Mouse (Mus musculus) layer of hippocampus, adult 18-20 months (tissue): Measurements from ENCODE around the gene Ifnar2. TPM values are rescaled to one million over a fixed set of nuclear protein-coding genes. Genes with fewer than 3 reads are reported as not detected.

Experiments
- DNase-seq, 2 experiments: peaks; one replicate each; pipeline ENCODE4 v3.0.0; 2022; ENCODE audit warnings: low spot score in 2 of 2
- long read RNA-seq: library from polyadenylated mRNA; stranded (forward); transcript quantifications from one replicate; pipeline ENCODE4 v2.0.0, GENCODE M21; 2021
- total RNA-seq, 2 experiments: library from RNA; stranded (reverse); gene quantifications; 2 replicates each; pipeline ENCODE4 v1.2.3; 2021

Ifnar2 gene
- 10 to 100 TPM; 22.8 to 25.9 TPM for total RNA-seq
- long read RNA-seq, transcript Ifnar2-202 (8 exons, 2,580 nt) = major isoform, 5 of 15 reads
- long read RNA-seq, transcript Ifnar2-201 (9 exons, 3,047 nt) = major isoform, 5 of 15 reads
- long read RNA-seq, partial matches to known transcripts = 1 of 15 reads
- long read RNA-seq, other reads (novel, unspliced or antisense) = 0 of 15 reads

DNA sequence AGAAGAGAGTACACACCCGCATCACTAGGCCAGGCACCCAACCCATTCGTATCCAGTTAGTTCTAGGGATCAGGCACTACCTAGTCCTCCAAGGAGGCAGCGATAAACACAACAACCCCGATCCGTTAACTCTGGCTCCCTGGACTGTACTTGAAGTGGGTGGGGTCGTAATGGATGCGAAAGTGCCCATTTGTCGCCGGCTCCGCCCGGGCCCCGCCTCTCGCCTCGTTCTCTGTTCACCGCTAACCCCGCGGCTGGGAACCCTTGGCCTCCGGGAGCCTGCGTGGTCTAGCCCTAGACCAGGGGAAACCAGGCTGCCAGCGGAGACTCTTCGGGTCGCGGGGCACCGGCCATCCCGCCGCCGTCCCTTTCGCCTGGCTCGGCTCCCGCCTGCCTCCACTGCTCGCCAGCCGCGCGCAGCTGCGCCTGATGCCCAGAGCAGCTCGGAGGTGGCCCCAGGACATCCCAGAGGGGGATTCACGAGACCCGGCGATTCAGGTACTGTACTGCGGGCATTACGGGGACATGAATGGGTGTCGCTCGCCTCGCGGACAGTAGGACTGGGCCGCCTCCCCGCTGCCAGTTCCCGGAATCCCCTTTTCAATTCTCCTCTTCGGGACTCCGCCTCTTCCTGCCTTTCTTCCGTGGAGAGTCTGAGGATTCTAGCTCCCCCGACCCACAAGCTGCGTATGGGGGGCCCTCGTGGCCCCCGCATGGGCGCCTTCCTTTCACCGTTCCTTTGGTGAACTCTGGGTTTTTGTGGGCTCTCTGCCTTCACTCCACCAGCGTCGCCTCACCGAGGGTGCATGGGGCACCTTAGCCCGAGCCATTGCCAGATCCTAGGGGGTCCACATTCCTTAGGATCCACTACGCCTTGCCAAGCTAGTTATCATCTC, at the start of gene Ifnar2:
Gene Ifnar2, plus strand, starts transcription at position 207 of the 896 bp plus-strand sequence.
- peak; percentile 67 to 79 for DNase-seq

DNA sequence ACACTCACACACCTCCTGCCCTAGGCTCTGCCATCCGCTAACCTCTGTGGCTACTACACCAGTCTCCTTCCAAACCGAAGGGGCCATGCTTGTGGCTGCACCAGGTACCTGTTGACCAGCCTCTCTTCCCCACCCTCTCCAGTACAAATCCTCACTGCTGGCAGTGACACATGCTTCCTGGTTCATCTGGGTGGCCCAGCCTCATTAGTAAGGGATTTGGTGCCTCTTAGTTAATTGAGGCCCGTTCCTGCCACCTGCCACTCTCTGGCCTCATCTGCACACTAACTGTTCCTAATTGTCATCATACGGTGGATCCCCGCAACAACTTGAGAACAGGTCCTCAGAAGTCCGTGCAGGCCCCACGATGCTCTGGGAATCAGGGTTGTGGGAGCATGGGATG, 45.0 kb upstream of the Ifnar2 start:
- no peak for DNase-seq

DNA sequence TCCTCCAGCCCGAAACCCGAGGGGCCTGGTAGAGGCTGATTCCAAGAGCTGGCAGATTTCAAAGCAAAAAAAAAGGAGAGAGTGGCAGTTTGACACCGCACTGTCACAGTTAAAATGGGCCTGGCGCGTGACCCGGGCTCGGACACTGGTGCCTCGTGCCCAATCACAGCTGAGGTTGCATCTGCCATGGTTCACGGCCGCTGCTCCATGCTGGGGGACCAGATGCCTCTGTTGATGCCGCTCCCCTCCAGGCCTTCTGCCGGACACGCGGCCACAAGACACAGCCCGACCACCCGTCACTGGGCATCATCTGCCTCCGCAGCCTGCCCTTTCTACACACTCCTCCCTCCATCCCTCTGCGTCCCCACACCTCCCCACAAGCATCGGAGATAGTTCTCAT, 43.7 kb upstream of the Ifnar2 start:
- DNase-seq = no peak

DNA sequence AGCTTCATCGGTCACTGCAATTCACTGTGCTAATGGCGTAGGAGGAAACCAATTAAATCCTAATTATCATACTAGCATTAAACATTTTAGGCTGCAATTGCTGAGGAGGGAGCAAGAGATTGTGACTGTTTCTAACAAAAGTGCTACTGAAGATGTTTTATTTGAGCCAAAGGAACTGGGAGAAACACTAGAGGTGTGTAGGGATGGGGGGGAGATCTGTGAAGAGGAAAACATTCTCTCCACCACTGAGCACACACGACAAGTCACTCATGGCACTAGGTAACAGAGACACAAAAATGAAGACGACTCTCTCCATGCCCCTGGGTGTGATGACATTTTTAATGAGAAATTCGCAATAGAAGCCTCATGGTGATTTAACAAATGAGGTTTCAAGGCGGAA, 42.1 kb upstream of the Ifnar2 start:
- no peak for DNase-seq

DNA sequence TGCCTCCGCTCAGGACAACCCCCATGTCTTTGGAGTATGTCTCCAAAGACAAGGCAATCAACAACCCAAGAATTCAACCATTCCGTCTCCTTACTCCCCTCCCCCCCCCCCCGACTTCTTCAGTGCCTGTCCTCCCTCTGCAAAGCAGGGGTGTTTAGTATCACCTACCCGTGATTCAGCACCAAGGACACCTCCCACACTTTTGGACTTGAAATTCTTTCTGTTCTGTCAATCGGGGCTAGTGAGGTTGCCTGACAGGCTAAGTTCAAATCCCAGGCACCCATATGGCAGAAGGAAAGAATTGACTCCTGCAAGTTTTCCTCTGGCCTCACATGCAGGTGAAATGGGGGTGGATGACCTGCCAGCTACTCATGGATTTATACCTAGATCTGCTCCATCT, 41.4 kb upstream of the Ifnar2 start:
- DNase-seq = no peak

DNA sequence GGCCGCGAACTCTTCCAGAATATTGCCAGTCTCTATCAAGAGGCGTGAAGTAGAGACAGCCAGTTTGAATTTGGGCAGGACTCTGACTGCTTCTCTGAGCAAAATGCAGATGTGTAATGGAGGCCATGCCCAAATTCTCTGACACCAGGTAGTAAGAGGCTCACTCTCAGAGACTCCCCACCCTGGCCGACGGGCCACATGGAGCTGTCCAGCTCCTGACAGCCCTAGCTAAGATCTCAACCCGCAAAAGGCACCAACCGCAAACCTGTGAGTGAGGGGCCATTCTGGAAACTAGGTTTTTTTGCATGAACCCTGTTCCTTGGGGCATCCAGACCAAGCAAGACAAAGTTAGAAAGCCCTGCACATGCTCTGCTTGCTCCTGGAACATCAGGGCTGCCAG, 39.7 kb upstream of the Ifnar2 start:
- no peak for DNase-seq

DNA sequence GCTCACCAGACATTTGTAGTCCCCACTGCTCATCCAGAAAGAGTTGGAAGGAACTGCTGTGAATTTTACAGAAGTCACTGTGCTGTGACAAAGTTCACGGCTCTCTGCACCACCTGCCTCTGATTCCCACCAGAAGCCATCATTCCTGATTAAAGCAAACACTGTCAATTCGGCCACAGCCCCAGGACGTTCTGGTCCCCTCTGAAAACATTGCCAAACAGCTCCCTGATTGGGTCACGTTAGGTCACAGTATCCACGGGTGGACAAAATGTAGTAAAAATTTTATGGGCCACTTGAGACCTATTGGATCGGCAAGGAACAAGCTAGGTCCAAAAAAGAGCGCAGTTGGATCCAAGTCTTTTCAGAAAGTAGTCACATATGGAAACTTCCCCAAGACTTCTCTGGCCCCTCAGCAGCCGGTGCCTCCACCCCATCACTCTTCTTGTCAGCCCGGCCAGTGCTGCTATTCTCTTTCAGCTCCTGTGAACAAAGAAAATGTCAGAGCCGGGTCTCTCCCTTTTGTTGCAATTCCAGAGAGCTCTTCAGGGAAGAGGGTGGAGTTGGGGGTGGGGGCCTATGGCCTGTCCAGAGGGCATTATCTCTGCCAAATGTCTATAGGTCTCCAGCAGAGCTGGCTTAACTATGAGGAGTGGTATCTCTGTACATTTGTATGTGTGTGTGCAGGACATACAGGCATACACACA, 38.2 kb upstream of the Ifnar2 start:
- DNase-seq = no peak

DNA sequence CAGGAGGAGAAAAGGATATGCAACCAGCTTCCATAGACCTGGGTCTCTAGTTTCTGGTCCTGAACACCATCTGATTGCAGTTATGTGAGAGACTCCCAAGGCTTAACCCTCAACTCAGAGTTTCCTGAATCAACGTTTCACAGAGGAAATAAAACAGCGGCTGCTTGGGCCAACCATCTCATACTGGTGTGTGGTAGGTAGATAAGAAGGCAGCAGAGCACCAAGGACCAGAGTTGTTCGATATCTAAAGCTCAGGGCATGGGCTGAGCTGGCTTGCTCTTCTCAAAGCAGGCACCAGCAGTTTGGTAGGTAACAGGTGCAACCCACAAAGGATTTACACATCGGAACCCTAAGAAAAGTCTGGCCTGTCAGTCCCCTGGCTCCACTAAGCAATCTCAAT, 35.8 kb upstream of the Ifnar2 start:
- DNase-seq = no peak

DNA sequence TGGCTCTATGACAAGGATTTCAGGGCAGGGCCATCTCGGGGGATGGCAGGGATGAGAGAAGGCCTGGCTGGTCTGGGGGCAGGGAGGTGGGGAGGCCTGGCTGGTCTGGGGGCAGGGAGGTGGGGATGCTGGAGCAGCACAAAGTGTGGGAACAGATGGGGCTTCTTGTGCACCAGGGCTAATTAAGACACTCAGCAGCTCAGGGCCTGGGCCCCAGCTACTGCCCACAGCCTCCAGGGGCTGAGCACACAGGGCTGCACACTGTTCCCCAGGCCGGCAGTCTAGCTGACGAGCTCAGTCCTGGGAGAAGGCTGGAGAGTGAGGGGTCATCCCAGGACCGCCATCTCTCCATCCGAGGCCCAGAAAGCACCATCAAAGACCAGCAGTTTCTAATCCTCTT, 35.1 kb upstream of the Ifnar2 start:
- DNase-seq = no peak

DNA sequence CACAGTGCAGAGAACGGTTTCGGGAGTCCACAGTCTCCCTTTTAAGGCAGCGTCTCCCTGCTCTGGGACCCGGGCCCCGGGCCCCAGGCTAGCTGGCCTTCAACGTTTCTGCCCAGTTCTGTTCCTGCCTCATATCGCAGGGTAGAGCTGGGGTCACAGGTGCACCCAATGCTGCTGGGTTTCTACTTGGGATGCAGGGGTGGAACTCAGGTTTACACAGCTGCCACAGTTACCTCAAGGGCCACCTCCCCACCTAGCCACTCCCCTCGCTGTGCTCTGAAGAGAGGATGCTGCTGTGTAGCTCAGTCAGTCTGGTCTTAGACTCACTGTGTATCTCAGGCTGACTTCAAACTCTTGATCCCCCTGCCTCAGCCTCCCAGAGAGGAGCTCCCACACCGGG, 26.1 kb upstream of the Ifnar2 start:
- no peak for DNase-seq

DNA sequence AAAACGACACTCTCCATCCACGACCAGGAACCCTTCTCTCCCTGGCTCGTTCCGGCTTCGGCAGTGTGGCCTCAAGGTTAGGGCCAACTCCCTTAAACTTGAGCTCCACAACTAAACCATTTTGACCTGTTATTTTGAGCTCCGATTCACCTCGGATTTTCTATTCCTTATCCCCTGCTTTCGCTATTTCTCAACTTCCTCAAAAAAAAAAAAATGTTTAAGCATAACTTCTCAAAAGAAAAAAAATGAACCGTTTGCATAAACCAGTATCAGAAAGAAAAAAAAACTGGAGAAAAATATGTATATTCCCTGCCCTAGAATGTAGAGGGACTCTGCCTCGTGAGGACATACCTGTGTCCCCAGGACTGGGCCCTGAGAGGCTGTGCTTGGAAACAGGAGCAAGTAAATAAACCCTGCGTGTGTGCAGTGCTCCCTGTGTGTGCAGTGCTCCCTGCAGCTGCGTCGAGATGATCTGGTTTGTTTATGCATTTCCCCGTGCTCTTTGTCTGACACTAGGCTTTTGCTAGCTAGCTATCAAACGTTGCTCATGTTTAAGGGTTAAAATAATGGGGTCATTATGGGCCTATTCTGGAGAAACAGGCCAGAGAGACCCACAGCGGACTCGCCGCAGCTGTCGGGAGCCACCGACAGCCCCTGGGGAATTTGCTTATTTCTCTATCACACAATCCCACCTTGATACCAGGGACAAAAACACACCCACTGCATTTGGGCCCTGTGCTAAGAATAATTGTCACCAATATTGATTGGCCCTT, 24.9 kb upstream of the Ifnar2 start:
- no peak for DNase-seq

DNA sequence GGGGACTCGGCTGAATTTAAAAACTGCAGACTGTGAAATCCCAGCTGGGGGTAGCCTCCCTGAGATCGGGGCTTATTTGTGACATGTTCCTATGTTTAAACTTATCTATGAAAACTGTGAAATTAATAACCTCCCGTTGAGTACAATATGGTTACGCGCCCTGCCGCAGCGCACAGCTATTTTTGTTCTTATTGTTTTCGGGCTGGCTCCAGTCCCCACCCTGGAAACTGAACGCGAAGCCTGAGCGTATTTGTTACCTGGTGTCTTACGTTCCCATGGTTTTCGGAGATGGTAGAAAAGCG, 24.4 kb upstream of the Ifnar2 start:
- no peak for DNase-seq

DNA sequence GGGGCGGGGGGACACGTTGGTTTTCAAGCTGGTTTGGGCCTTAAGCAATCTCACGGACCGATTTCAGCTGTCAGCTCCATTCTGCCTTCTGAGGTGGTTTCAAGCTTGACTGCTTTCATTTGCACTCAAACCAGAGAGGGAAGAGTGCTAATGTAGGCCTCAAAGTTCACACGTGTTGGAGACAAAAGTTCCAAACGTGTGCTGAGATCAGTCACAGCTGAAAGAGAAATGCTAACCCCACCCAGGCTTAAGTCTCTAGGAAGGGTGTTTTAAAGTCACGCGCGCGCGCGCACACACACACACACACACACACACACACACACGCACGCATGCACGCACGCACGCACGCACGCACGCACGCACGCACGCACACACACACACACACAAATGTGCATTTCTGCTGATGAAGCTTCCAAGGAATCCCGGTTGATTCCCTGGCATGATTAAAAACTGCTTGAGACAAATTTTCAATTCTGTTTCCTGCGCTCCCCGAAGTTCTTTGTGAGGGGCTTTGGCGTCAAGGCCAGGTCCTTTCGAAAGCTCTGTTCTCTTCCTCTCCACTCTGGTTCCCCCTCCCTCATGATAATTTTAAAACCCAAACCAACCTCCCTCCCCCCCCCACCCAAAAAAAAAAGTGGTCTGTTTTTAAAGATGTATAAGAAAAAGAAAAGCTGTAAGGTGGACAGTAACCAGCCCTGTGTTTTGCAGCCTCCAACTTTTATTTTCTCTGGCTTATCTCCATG, 23.8 kb upstream of the Ifnar2 start:
- no peak for DNase-seq

DNA sequence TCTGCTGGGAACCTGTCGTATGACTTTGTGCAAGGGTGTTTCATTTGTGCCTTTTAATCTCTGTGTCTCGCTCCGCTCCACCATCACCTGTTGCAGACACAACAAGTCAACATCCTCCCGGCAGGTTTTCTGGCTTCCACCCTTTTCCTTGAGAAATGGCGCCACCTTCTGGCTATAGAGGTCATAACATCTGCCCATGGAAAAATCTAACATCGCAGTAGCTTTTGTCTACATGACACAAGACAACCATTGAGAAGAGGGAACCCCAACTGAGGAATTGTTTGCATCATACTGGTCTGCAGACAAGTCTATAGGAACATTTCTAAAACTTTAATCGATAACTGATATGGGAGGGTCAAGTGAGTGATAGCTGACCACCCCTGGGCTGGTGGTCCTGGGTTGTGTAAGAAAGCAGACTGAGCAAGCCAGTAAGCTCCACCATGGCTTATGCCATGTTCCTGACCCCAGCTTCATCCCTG, 20.5 kb upstream of the Ifnar2 start:
- DNase-seq = peak; percentile 69 to 84

DNA sequence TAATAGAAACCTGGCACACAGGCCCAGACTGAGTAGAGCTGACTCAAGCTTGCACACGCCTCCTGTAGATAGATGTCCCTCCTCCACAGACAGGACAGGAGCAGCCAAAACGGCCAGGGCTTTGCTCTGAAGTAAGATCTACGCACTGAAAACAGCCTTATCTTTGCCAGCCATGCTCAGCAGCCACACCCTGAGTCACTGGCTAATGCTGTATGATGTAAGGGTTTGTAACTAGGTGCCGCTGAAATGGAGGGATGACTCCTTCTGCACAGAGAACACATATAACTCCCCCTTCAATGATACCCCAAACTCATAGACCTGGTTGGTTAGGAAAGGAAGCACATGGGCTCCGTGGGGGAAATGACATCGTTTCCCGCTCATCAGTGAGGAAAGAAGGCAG, 19.8 kb upstream of the Ifnar2 start:
- DNase-seq = no peak

DNA sequence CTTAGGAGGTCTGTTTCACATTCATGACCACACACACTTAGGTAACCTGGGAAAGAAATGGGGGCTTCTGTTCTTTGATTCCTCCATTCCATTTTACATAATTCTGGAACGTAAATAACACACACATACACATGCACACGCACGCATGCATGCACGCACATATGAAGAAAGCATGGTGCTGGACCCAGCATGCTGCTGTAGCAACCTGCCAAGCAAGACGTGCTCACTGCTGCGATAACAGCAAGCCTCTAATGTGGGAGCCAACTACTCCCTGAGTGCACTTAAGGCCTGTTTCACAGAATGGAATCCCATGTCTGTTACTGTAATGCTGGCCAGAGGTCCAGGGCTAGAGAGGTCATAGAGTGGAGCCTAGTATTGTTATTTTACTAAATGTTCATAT, 19.4 kb upstream of the Ifnar2 start:
- no peak for DNase-seq

DNA sequence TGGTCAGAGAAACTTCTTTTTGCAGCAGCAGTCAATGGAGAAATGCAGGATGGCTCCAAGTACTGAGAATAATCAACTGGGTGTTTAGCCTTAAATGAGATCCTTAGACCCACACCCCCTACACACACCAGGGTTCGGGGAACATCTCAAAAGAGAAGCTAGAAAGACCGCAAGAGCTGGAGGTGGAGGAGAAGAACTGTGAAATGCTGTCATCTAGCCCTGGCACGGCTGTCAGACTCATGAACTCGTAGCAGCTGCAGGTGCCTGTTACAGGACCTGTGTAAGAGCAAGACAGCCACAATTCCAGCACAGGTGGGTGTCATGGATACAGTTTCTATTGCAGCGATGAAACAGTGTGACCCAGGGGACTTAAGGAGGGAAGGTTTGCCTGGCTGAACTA, 18.9 kb upstream of the Ifnar2 start:
- DNase-seq = no peak

DNA sequence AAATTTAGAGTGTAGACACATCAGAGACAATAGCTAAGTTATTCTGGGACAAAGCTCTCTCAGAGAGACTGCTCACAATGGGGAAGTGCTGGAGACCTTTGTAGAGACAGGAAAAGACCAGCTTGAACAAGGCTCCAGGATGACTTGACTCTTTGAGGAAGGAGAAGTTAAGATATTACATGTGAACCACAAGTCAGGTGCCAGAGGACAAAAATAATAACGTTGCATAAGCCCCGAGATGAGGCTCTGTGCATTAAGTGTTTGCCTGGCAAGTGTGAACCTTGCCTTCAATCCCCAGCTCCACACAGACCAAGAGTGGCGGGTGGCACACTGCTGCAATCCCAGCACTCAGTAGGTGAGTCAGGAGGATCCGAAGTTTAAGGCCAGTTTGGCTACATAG, 18.0 kb upstream of the Ifnar2 start:
- DNase-seq = no peak

DNA sequence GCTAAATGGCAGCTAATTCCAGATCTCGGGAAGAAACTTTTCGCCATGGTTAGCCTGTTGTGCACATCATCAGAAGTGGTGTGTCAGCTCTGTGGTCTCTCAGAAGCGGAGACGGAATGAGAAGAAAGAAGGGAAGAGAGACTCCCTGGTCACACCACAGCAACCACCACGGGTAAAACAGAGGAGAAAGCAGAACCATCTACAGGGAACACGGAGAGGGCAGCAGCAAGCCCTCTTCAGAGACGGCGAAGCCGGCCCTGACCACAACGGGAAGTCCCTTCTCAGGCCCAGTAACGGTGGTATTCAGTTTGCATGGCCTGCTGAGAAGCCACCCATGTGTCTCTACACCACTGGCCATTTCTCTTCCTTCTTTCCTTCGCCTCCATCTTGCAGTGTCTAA, 17.4 kb upstream of the Ifnar2 start:
- no peak for DNase-seq

DNA sequence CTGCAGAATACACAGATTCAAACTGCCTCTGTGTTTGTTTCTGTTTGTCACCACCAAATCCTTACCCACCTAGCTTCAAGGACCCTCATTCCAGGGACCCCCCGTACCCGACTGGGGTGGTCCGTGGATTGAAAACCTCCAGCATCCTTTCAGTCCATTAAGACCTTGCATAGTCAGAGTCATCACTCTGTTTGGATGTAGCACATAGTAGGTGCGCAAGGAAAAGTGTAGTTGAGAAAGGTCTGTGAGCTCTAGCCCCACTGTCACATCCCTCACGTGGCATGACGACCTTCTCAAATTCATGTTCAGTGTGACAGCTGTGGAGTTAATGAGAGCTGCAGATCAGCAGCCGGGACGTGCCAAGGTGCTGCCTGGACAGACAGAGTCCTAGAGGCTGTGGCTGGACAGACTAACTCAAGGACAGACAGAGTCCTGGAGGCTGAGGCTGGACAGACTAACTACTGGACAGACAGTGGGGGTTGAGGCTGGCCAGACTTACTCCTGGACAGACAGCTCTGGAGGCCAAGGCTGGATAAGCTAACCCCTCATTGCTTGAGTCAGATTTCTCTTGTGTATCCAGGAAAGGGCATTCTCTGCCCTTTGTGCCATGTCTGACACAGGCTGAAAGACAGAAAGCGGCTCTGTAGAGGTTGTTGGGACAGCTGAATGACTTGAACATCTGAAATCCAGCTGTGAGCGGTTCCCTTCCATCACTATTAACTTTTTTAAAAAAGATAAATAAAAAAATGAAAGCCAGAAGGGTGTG, 15.6 kb upstream of the Ifnar2 start:
- no peak for DNase-seq
